Mouse (Mus musculus) CH12.LX (cell line): ENCODE results near the gene Gzmd.

Source experiments
- CTCF ChIP-seq, 2 experiments: IDR thresholded peaks in 1 of 2; conservative IDR thresholded peaks in 1 of 2; 2 replicates each; pipeline ENCODE4 v1.5.1; 2011 to 2012; ENCODE audit warnings: low read depth in 2 of 2, low read length in 2 of 2, improper control_type of control experiment in 1 of 2, inconsistent platforms in 1 of 2, mild to moderate bottlenecking in 1 of 2, moderate library complexity in 1 of 2
- ELF1 ChIP-seq: IDR thresholded peaks from 2 replicates; pipeline ENCODE4 v1.6.1; 2014; ENCODE audit warnings: low read depth, mild to moderate bottlenecking, inconsistent platforms, low read length, improper control_type of control experiment
- KAT2A ChIP-seq: IDR thresholded peaks from 2 replicates; pipeline ENCODE4 v1.6.1; 2012; ENCODE audit warnings: low read length, improper control_type of control experiment, inconsistent platforms; ENCODE audit not compliant: insufficient replicate concordance
- MAFK ChIP-seq: IDR thresholded peaks from 2 replicates; pipeline ENCODE4 v1.6.1; 2011; ENCODE audit warnings: low read length, improper control_type of control experiment; ENCODE audit not compliant: insufficient replicate concordance
- MAX ChIP-seq: IDR thresholded peaks from 2 replicates; pipeline ENCODE4 v1.6.1; 2011; ENCODE audit warnings: low read length, improper control_type of control experiment
- USF1 ChIP-seq: IDR thresholded peaks from 2 replicates; pipeline ENCODE4 v1.6.1; 2014; ENCODE audit warnings: low read depth, mild to moderate bottlenecking, inconsistent platforms, low read length, improper control_type of control experiment
- ZC3H11A ChIP-seq: IDR thresholded peaks from 2 replicates; pipeline ENCODE4 v1.6.1; 2012; ENCODE audit warnings: low read depth, mild to moderate bottlenecking, inconsistent platforms, low read length, improper control_type of control experiment
- ZNF384 ChIP-seq: IDR thresholded peaks from 2 replicates; pipeline ENCODE4 v1.6.1; 2012; ENCODE audit warnings: low read depth, low read length, improper control_type of control experiment, inconsistent platforms

- TF ChIP-seq ELF1 (no peak), CTCF (conservative IDR thresholded peaks at IDR 0.05 in 1 of 2, IDR thresholded peaks at IDR 0.05 in 1 of 2; ENCODE audit: low read depth in 2 of 2, low read length in 2 of 2) (no peak), KAT2A (no peak), MAX (no peak), USF1 (no peak), ZC3H11A (no peak), MAFK (no peak), ZNF384 (no peak)
Measured at GRCm38 (mm10) chr14:56168009-56168408, 35.6 kb upstream of the Gzmd start.
